Mouse (Mus musculus) NIH3T3 (cell line): ENCODE results near the gene Tlr13.
A peak's percentile ranks its signal among the peaks of the same experiment; 100 is the strongest.
"Not testable (repeated sequence)": the region's sequence is repeated elsewhere in the genome, so short reads cannot be mapped to it uniquely, and the experiment has no call there.

Source experiments
- DNase-seq: peaks from one replicate; pipeline ENCODE4 v3.0.0-alpha.2; 2012; ENCODE audit warnings: low read depth

The Tlr13 gene

GRCm38 (mm10) chrX:106186713-106187649 lies 44.0 kb downstream of the Tlr13 start, which contains the start of gene Pgk1:
Pgk1 (plus strand) TSS chrX:106187100.
- peak; percentile 94 for DNase-seq

GRCm38 (mm10) chrX:106187737-106188136 lies 44.7 kb downstream of the Tlr13 start:
- DNase-seq: peak; percentile 38

- no peak for DNase-seq
Observed at GRCm38 (mm10) chrX:106189356-106189755, 46.4 kb downstream of the Tlr13 start.

- DNase-seq: peak; percentile 28
Observed at GRCm38 (mm10) chrX:106190091-106190490, 47.1 kb downstream of the Tlr13 start.

- not testable (repeated sequence) for DNase-seq
Observed at GRCm38 (mm10) chrX:106194361-106194760, 51.4 kb downstream of the Tlr13 start.

GRCm38 (mm10) chrX:106197308-106197707 lies 54.3 kb downstream of the Tlr13 start:
- DNase-seq: peak; percentile 31

- peak; percentile 26 for DNase-seq
Observed at GRCm38 (mm10) chrX:106198904-106199303, 55.9 kb downstream of the Tlr13 start.

- no peak for DNase-seq
Observed at GRCm38 (mm10) chrX:106209100-106209499, 66.1 kb downstream of the Tlr13 start.
